Mouse (Mus musculus): ENCODE measurements around the gene Zfyve21. TPM values are rescaled to one million over a fixed set of nuclear protein-coding genes. Genes with fewer than 3 reads are reported as not detected.
A peak's percentile ranks its signal among the peaks of the same experiment; 100 is the strongest.

The Zfyve21 gene
- 70.7 and 76.8 TPM in 2 replicates for polyA plus RNA-seq (2015; fragmentation: Nextera tagmentation; extraction: Ambion mirVana)

- Histone ChIP-seq H3K4me3 (ENCODE audit: low read depth, low read length) (peak within 1 kb of the TSS; percentile 86), H3K9ac (ENCODE audit: low read depth, low read length) (peak within 1 kb of the TSS; percentile 83), H3K36me3 (ENCODE audit: control insufficient read depth, insufficient read depth) (0 out of 2 replicates have a peak, but pooled peaks cover 6% of the 10 kb centered on the region), H3K4me2 (ENCODE audit: low read depth, low read length) (peak within 1 kb of the TSS; percentile 87), H3K9me3 (replicated peaks; ENCODE audit: control insufficient read depth, low read length) (no peaks in the 10 kb centered on the region), H3K27me3 (ENCODE audit: control insufficient read depth, insufficient read depth, low read depth, low read length) (no peaks in the 10 kb centered on the region), H3K27ac (ENCODE audit: low read length) (peak within 1 kb of the TSS; percentile 96), H3K4me1 (ENCODE audit: control insufficient read depth, low read depth, low read length) (peaks cover 64% of the 10 kb centered on the region)
- 0% methylated on average over 87 of the region's 87 CpGs for WGBS (ENCODE audit: insufficient replicate concordance)
- ATAC-seq (ENCODE audit: low read depth), result peak; percentile 93
These were observed at the start of gene Zfyve21, which contains the start of gene Xrcc3 for GRCm38 (mm10) chr12:111813766-111814617. Gene Zfyve21, plus strand, starts transcription at chr12:111814170. Gene Xrcc3, minus strand, starts transcription at chr12:111813873.

- no peaks in the 10 kb centered on the region for H3K9me3 ChIP-seq (replicated peaks; ENCODE audit: control insufficient read depth, low read length)
- H3K36me3 ChIP-seq (ENCODE audit: control insufficient read depth, insufficient read depth), result no peaks in the 10 kb centered on the region
- peaks cover 14% of the 10 kb centered on the region for H3K4me1 ChIP-seq (ENCODE audit: control insufficient read depth, low read depth, low read length)
- ATAC-seq (ENCODE audit: low read depth), result no peak
- no peaks in the 10 kb centered on the region for H3K27me3 ChIP-seq (ENCODE audit: control insufficient read depth, insufficient read depth, low read depth, low read length)
- WGBS (ENCODE audit: insufficient replicate concordance), result 73% methylated on average over 16 of the region's 16 CpGs
- no peak overlapping the region for H3K4me2 ChIP-seq (ENCODE audit: low read depth, low read length)
- H3K9ac ChIP-seq (ENCODE audit: low read depth, low read length), result no peak overlapping the region
- no peak overlapping the region for H3K4me3 ChIP-seq (ENCODE audit: low read depth, low read length)
- H3K27ac ChIP-seq (ENCODE audit: low read length), result no peak overlapping the region
These were observed 47.4 kb upstream of the Zfyve21 start for GRCm38 (mm10) chr12:111766313-111767236.

- Histone ChIP-seq H3K4me1 (ENCODE audit: control insufficient read depth, low read depth, low read length) (peaks cover 11% of the 10 kb centered on the region), H3K27me3 (ENCODE audit: control insufficient read depth, insufficient read depth, low read depth, low read length) (no peaks in the 10 kb centered on the region), H3K4me3 (ENCODE audit: low read depth, low read length) (no peak overlapping the region), H3K9ac (ENCODE audit: low read depth, low read length) (no peak overlapping the region), H3K27ac (ENCODE audit: low read length) (no peak overlapping the region), H3K9me3 (replicated peaks; ENCODE audit: control insufficient read depth, low read length) (no peaks in the 10 kb centered on the region), H3K36me3 (ENCODE audit: control insufficient read depth, insufficient read depth) (no peaks in the 10 kb centered on the region; the same call in 1 of the 2 replicates), H3K4me2 (ENCODE audit: low read depth, low read length) (no peak overlapping the region)
- ATAC-seq (ENCODE audit: low read depth), result no peak
- 78% methylated on average over 10 of the region's 10 CpGs for WGBS (ENCODE audit: insufficient replicate concordance)
These were observed 45.5 kb upstream of the Zfyve21 start for GRCm38 (mm10) chr12:111768322-111768928.

- H3K4me1 ChIP-seq (ENCODE audit: control insufficient read depth, low read depth, low read length), result peaks cover 11% of the 10 kb centered on the region
- no peak overlapping the region for H3K9ac ChIP-seq (ENCODE audit: low read depth, low read length)
- H3K27ac ChIP-seq (ENCODE audit: low read length), result no peak overlapping the region
- ATAC-seq (ENCODE audit: low read depth), result no peak
- no peaks in the 10 kb centered on the region for H3K27me3 ChIP-seq (ENCODE audit: control insufficient read depth, insufficient read depth, low read depth, low read length)
- H3K4me3 ChIP-seq (ENCODE audit: low read depth, low read length), result no peak overlapping the region
- H3K9me3 ChIP-seq (replicated peaks; ENCODE audit: control insufficient read depth, low read length), result no peaks in the 10 kb centered on the region
- no peak overlapping the region for H3K4me2 ChIP-seq (ENCODE audit: low read depth, low read length)
- WGBS (ENCODE audit: insufficient replicate concordance), result 39% methylated on average over 10 of the region's 10 CpGs
- peaks cover 4% of the 10 kb centered on the region for H3K36me3 ChIP-seq (ENCODE audit: control insufficient read depth, insufficient read depth)
These were observed 44.7 kb upstream of the Zfyve21 start for GRCm38 (mm10) chr12:111769306-111769705.

GRCm38 (mm10) chr12:111769816-111770577 lies 44.0 kb upstream of the Zfyve21 start:
- Histone ChIP-seq H3K36me3 (ENCODE audit: control insufficient read depth, insufficient read depth) (peaks cover 10% of the 10 kb centered on the region), H3K4me3 (ENCODE audit: low read depth, low read length) (no peak overlapping the region), H3K9ac (ENCODE audit: low read depth, low read length) (no peak overlapping the region), H3K9me3 (replicated peaks; ENCODE audit: control insufficient read depth, low read length) (no peaks in the 10 kb centered on the region), H3K4me2 (ENCODE audit: low read depth, low read length) (no peak overlapping the region), H3K27ac (ENCODE audit: low read length) (no peak overlapping the region), H3K4me1 (ENCODE audit: control insufficient read depth, low read depth, low read length) (peaks cover 11% of the 10 kb centered on the region), H3K27me3 (ENCODE audit: control insufficient read depth, insufficient read depth, low read depth, low read length) (no peaks in the 10 kb centered on the region)
- ATAC-seq (ENCODE audit: low read depth), result no peak
- 68% methylated on average over 9 of the region's 9 CpGs for WGBS (ENCODE audit: insufficient replicate concordance)

GRCm38 (mm10) chr12:111770651-111771050 lies 43.3 kb upstream of the Zfyve21 start:
- H3K4me2 ChIP-seq (ENCODE audit: low read depth, low read length), result no peak overlapping the region
- peaks cover 11% of the 10 kb centered on the region for H3K4me1 ChIP-seq (ENCODE audit: control insufficient read depth, low read depth, low read length)
- H3K27me3 ChIP-seq (ENCODE audit: control insufficient read depth, insufficient read depth, low read depth, low read length), result no peaks in the 10 kb centered on the region
- H3K9me3 ChIP-seq (replicated peaks; ENCODE audit: control insufficient read depth, low read length), result no peaks in the 10 kb centered on the region
- 79% methylated on average over 10 of the region's 10 CpGs for WGBS (ENCODE audit: insufficient replicate concordance)
- no peak for ATAC-seq (ENCODE audit: low read depth)
- H3K27ac ChIP-seq (ENCODE audit: low read length), result no peak overlapping the region
- H3K9ac ChIP-seq (ENCODE audit: low read depth, low read length), result no peak overlapping the region
- no peak overlapping the region for H3K4me3 ChIP-seq (ENCODE audit: low read depth, low read length)
- peaks cover 14% of the 10 kb centered on the region for H3K36me3 ChIP-seq (ENCODE audit: control insufficient read depth, insufficient read depth)

- Histone ChIP-seq H3K9ac (ENCODE audit: low read depth, low read length) (no peak overlapping the region), H3K4me1 (ENCODE audit: control insufficient read depth, low read depth, low read length) (no peaks in the 10 kb centered on the region; the same call in 1 of the 2 replicates), H3K9me3 (replicated peaks; ENCODE audit: control insufficient read depth, low read length) (no peaks in the 10 kb centered on the region), H3K36me3 (ENCODE audit: control insufficient read depth, insufficient read depth) (peaks cover 25% of the 10 kb centered on the region), H3K4me3 (ENCODE audit: low read depth, low read length) (no peak overlapping the region), H3K27me3 (ENCODE audit: control insufficient read depth, insufficient read depth, low read depth, low read length) (no peaks in the 10 kb centered on the region), H3K4me2 (ENCODE audit: low read depth, low read length) (no peak overlapping the region), H3K27ac (ENCODE audit: low read length) (no peak overlapping the region)
- ATAC-seq (ENCODE audit: low read depth), result no peak
- WGBS (ENCODE audit: insufficient replicate concordance), result 87% methylated on average over 16 of the region's 16 CpGs
These were observed 39.8 kb upstream of the Zfyve21 start for GRCm38 (mm10) chr12:111774156-111774555.

GRCm38 (mm10) chr12:111774845-111775244 lies 39.1 kb upstream of the Zfyve21 start:
- Histone ChIP-seq H3K27ac (ENCODE audit: low read length) (no peak overlapping the region), H3K27me3 (ENCODE audit: control insufficient read depth, insufficient read depth, low read depth, low read length) (no peaks in the 10 kb centered on the region), H3K4me3 (ENCODE audit: low read depth, low read length) (no peak overlapping the region), H3K36me3 (ENCODE audit: control insufficient read depth, insufficient read depth) (peaks cover 32% of the 10 kb centered on the region), H3K9me3 (replicated peaks; ENCODE audit: control insufficient read depth, low read length) (0 out of 2 replicates have a peak, but pooled peaks cover 3% of the 10 kb centered on the region), H3K9ac (ENCODE audit: low read depth, low read length) (no peak overlapping the region), H3K4me2 (ENCODE audit: low read depth, low read length) (no peak overlapping the region), H3K4me1 (ENCODE audit: control insufficient read depth, low read depth, low read length) (no peaks in the 10 kb centered on the region)
- WGBS (ENCODE audit: insufficient replicate concordance), result 81% methylated on average over 15 of the region's 15 CpGs
- ATAC-seq (ENCODE audit: low read depth), result no peak

Measured in liver, embryonic 16.5 days (tissue).